8 mouse cellular contexts compared by ENCODE assay signal in the genomic region with DNA sequence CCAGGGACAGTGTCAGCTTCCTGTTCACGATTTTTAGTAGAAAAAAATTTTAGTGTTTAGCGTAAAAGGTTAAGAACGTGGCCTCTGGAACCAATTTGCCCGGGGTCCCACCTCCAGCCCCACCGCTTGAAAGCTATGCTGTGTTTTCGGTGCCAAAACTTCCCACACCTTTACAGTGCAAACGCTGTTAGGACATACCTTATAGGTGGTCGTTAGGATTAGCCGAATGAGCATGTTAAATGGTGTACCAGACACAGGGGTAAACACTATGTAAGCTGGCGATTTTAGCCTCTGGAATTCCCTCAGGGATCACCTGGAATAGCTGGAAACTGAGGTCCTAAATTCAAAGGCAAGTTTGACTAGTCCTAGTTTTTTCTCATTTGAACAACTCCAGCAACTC. TPM values are rescaled to one million over a fixed set of nuclear protein-coding genes. Genes with fewer than 3 reads are reported as not detected.
DNase-seq lines count a peak whose midpoint lies in the region; ATAC-seq and TF ChIP-seq lines count a peak whose summit lies in the region.

No protein-coding gene starts in this region.

- H3K4me2 ChIP-seq in forebrain, embryonic 13.5 days = peak overlapping the region; percentile 95
- H3K4me2 ChIP-seq in liver, embryonic 13.5 days = peak overlapping the region; percentile 86

- WGBS in forebrain, embryonic 13.5 days = 6% methylated on average over 10 of the region's 10 CpGs
- 3% methylated on average over 10 of the region's 10 CpGs for WGBS in liver, embryonic 13.5 days (ENCODE audit: insufficient replicate concordance)

- peaks cover 36% of the 10 kb centered on the region for H3K79me3 ChIP-seq in C2C12 (ENCODE audit: low read depth)

- H3K79me2 ChIP-seq in C2C12 (ENCODE audit: control insufficient read depth, insufficient read depth) = peaks cover 48% of the 10 kb centered on the region

- H3K4me3 ChIP-seq in C2C12 (ENCODE audit: insufficient read depth, poor library complexity, severe bottlenecking) = peak overlapping the region; percentile 83
- peak overlapping the region; percentile 98 for H3K4me3 ChIP-seq in forebrain, embryonic 13.5 days
- peak overlapping the region; percentile 97 for H3K4me3 ChIP-seq in liver, embryonic 13.5 days (replicated peaks)

- peak overlapping the region; percentile 98 for H3K9ac ChIP-seq in forebrain, embryonic 13.5 days
- peak overlapping the region; percentile 90 for H3K9ac ChIP-seq in liver, embryonic 13.5 days

- H3K27me3 ChIP-seq in C2C12 (ENCODE audit: control insufficient read depth, insufficient read depth, insufficient read length) = no peaks in the 10 kb centered on the region
- no peaks in the 10 kb centered on the region for H3K27me3 ChIP-seq in forebrain, embryonic 13.5 days
- no peaks in the 10 kb centered on the region for H3K27me3 ChIP-seq in liver, embryonic 13.5 days

- peak overlapping the region; percentile 88 for H3K27ac ChIP-seq in forebrain, embryonic 13.5 days
- peak overlapping the region; percentile 92 for H3K27ac ChIP-seq in liver, embryonic 13.5 days

- peaks cover 51% of the 10 kb centered on the region for H3K4me1 ChIP-seq in forebrain, embryonic 13.5 days
- peaks cover 53% of the 10 kb centered on the region for H3K4me1 ChIP-seq in liver, embryonic 13.5 days (replicated peaks)

- peak; percentile 89 for DNase-seq in heart, adult 11 months
- DNase-seq in heart, postnatal 25 days (ENCODE audit: low spot score) = no peak
- no peak for DNase-seq in liver, embryonic 13.5 days
- no peak for DNase-seq in adrenal gland, adult (ENCODE audit: inconsistent age in 2 of 2, low spot score in 1 of 2)
- no peak for DNase-seq in spleen, postnatal 36 days (ENCODE audit: low spot score in 2 of 2)

- peak overlapping the region; percentile 100 for H3ac ChIP-seq in C2C12 (ENCODE audit: control insufficient read depth, insufficient read length, low read depth)

- H3K36me3 ChIP-seq in C2C12 (ENCODE audit: control insufficient read depth, insufficient read depth) = peaks cover 33% of the 10 kb centered on the region
- peaks cover 70% of the 10 kb centered on the region for H3K36me3 ChIP-seq in forebrain, embryonic 13.5 days (ENCODE audit: poor library complexity, severe bottlenecking)
- peaks cover 69% of the 10 kb centered on the region for H3K36me3 ChIP-seq in liver, embryonic 13.5 days

- intact Hi-C loops in heart, postnatal 25 days (cut with DNase I) = loop anchor here (5.0 kb wide), 1 partner anchor 1396 kb away; no protein-coding TSS in a partner anchor

- TF ChIP-seq CTCF in C2C12 (IDR thresholded peaks at IDR 0.05; ENCODE audit: control insufficient read depth, insufficient read depth, insufficient read length) = no peak

- no peak for ATAC-seq in forebrain, embryonic 13.5 days
- ATAC-seq in liver, embryonic 13.5 days (ENCODE audit: low read depth) = no peak
- ATAC-seq in granulocyte monocyte progenitor cell, adult 5-6 weeks (replicated peaks; ENCODE audit: poor library complexity, severe bottlenecking) = no peak

- H3K9me3 ChIP-seq in forebrain, embryonic 13.5 days (replicated peaks) = no peaks in the 10 kb centered on the region
- H3K9me3 ChIP-seq in liver, embryonic 13.5 days (replicated peaks) = no peaks in the 10 kb centered on the region

TF ChIP-seq in C2C12, 6 proteins besides CTCF, POLR2A, EP300 and RAD21:
- TF ChIP-seq USF1 (IDR thresholded peaks at IDR 0.05; ENCODE audit: low read depth) (no peak), MAX (IDR thresholded peaks at IDR 0.05) (no peak), MYOG (IDR thresholded peaks at IDR 0.05; ENCODE audit: control insufficient read depth, extremely low read depth, insufficient read length) (no peak), FOSL1 (IDR thresholded peaks at IDR 0.05; ENCODE audit: insufficient read depth, low read length, poor library complexity, severe bottlenecking) (no peak), MYOD1 (IDR thresholded peaks at IDR 0.05; ENCODE audit: control insufficient read depth, insufficient read length, low read depth) (no peak), CEBPB (IDR thresholded peaks at IDR 0.05; ENCODE audit: low read depth) (no peak)

RNA-seq across cellular contexts. Expression of gene Rps18, which starts 0.5 kb away (rescaled TPM):
- total RNA-seq in heart, postnatal 25 days (2021) = 100 to 1,000 TPM; 408 to 435 TPM
- 517 TPM for polyA plus RNA-seq in C2C12 (2012; fragmentation: generic; extraction: Trizol)
- 1,165 and 1,184 TPM in 2 replicates for polyA plus RNA-seq in forebrain, embryonic 13.5 days (2015; fragmentation: Nextera tagmentation; extraction: Ambion mirVana)
- 1,343 and 1,499 TPM in 2 replicates for polyA plus RNA-seq in liver, embryonic 13.5 days (2015; fragmentation: Nextera tagmentation; extraction: Ambion mirVana)
- total RNA-seq in granulocyte monocyte progenitor cell, adult 5-6 weeks (2014; fragmentation: Nextera tagmentation) = 4,404 and 5,660 TPM in 2 replicates
- total RNA-seq in granulocyte monocyte progenitor cell, adult 5-6 weeks (2017) = 1,485 and 1,727 TPM in 2 replicates

RNA-seq across cellular contexts. Expression of gene Vps52, which starts 0.7 kb away (rescaled TPM):
- total RNA-seq in heart, postnatal 25 days (2021) = 10 to 100 TPM; 39.2 to 39.4 TPM
- 24.4 TPM for polyA plus RNA-seq in C2C12 (2012; fragmentation: generic; extraction: Trizol)
- polyA plus RNA-seq in forebrain, embryonic 13.5 days (2015; fragmentation: Nextera tagmentation; extraction: Ambion mirVana) = 58.6 and 61.4 TPM in 2 replicates
- 27.7 and 30.1 TPM in 2 replicates for polyA plus RNA-seq in liver, embryonic 13.5 days (2015; fragmentation: Nextera tagmentation; extraction: Ambion mirVana)
- total RNA-seq in granulocyte monocyte progenitor cell, adult 5-6 weeks (2014; fragmentation: Nextera tagmentation) = 38.4 and 39.2 TPM in 2 replicates
- total RNA-seq in granulocyte monocyte progenitor cell, adult 5-6 weeks (2017) = 18.6 and 19.2 TPM in 2 replicates

RNA-seq across cellular contexts. Expression of gene B3galt4, which starts 5.0 kb away (rescaled TPM):
- total RNA-seq in heart, postnatal 25 days (2021) = 1 to 10 TPM; 1.7 to 1.9 TPM
- polyA plus RNA-seq in C2C12 (2012; fragmentation: generic; extraction: Trizol) = 1.5 TPM
- polyA plus RNA-seq in forebrain, embryonic 13.5 days (2015; fragmentation: Nextera tagmentation; extraction: Ambion mirVana) = 7.3 and 9.4 TPM in 2 replicates
- polyA plus RNA-seq in liver, embryonic 13.5 days (2015; fragmentation: Nextera tagmentation; extraction: Ambion mirVana) = 2.3 and 2.5 TPM in 2 replicates
- 3.2 and 3.3 TPM in 2 replicates for total RNA-seq in granulocyte monocyte progenitor cell, adult 5-6 weeks (2014; fragmentation: Nextera tagmentation)
- 3.2 and 4.0 TPM in 2 replicates for total RNA-seq in granulocyte monocyte progenitor cell, adult 5-6 weeks (2017)

RNA-seq across cellular contexts. Expression of gene Wdr46, which starts 15.9 kb away (rescaled TPM):
- total RNA-seq in heart, postnatal 25 days (2021) = 10 to 100 TPM in 1 of 2 experiments, 1 to 10 TPM in 1; 9.3 to 10.2 TPM
- 64.8 TPM for polyA plus RNA-seq in C2C12 (2012; fragmentation: generic; extraction: Trizol)
- 28.4 and 29.4 TPM in 2 replicates for polyA plus RNA-seq in forebrain, embryonic 13.5 days (2015; fragmentation: Nextera tagmentation; extraction: Ambion mirVana)
- polyA plus RNA-seq in liver, embryonic 13.5 days (2015; fragmentation: Nextera tagmentation; extraction: Ambion mirVana) = 30.1 and 34.9 TPM in 2 replicates
- total RNA-seq in granulocyte monocyte progenitor cell, adult 5-6 weeks (2014; fragmentation: Nextera tagmentation) = 41.4 and 56.6 TPM in 2 replicates
- 48.6 and 53.9 TPM in 2 replicates for total RNA-seq in granulocyte monocyte progenitor cell, adult 5-6 weeks (2017)

RNA-seq across cellular contexts. Expression of gene Pfdn6, which starts 16.2 kb away (rescaled TPM):
- 10 to 100 TPM; 70.7 to 77.3 TPM for total RNA-seq in heart, postnatal 25 days (2021)
- polyA plus RNA-seq in C2C12 (2012; fragmentation: generic; extraction: Trizol) = 130 TPM
- polyA plus RNA-seq in forebrain, embryonic 13.5 days (2015; fragmentation: Nextera tagmentation; extraction: Ambion mirVana) = 204 and 214 TPM in 2 replicates
- 153 and 157 TPM in 2 replicates for polyA plus RNA-seq in liver, embryonic 13.5 days (2015; fragmentation: Nextera tagmentation; extraction: Ambion mirVana)
- 177 and 226 TPM in 2 replicates for total RNA-seq in granulocyte monocyte progenitor cell, adult 5-6 weeks (2014; fragmentation: Nextera tagmentation)
- total RNA-seq in granulocyte monocyte progenitor cell, adult 5-6 weeks (2017) = 149 and 168 TPM in 2 replicates
